Mouse (Mus musculus) brain, adult 2 months (tissue): ENCODE measurements at regions not wholly inside any gene's neighbourhood (a gene's known extent, or its start where the extent isn't known, plus 50 kb on each side); places are given as distances from the start of the nearest gene placed in this dataset.

ENCODE experiments used
- DNase-seq: peaks from one replicate; pipeline ENCODE4 v3.0.0; 2011; ENCODE audit warnings: low read depth, low spot score

DNA sequence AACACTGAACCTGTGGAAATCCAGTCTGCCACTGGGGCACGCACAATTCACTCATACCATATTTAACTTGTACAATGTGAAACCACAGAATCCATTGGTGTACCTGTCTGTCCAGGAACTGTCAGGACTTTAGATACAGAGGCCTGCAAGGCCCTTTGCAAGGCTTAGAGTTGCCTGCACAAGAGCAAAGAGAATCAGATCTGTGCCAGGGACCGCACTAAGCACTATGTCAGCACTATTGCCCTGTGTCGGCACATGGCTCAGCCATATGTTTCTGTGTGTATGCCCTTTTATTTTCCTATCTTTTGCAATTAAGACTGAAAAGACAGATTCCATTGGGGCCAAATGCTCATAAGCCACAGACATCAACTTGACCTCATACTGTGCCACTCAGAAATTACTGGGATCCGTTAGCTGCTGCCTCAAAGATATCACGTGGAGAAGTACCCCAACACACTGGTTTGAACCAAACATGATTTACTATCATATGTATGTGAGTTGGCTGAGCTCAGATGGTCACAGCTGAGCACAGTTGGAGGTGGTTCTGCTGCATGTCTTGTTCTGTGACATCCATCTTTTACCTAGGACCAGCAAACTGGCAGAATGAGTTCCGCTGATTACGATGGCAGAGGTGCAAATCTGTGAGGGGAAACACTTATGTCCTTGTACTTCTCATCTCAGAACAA is 181.7 kb upstream of the Prkcq start:
- no peak for DNase-seq

DNA sequence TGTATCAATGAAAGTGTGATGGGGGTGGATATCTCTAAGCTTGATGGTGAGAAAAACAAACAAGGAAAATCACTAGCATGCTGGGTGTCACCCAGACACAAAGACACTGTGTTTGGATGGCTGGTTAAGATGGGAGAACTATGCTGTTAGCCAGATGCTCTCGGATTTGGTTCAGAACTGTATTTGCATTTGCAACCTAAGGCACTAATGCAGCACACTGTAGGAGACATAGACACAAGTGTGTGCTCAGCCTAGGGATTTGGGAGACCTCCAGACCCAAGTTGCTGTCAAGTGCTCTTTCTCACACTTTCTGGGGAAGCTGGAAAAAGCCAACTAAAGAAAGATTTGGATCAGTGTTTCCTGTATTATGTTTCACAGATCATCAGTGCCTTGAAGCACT is 173.1 kb upstream of the Prkcq start:
- DNase-seq: no peak

DNA sequence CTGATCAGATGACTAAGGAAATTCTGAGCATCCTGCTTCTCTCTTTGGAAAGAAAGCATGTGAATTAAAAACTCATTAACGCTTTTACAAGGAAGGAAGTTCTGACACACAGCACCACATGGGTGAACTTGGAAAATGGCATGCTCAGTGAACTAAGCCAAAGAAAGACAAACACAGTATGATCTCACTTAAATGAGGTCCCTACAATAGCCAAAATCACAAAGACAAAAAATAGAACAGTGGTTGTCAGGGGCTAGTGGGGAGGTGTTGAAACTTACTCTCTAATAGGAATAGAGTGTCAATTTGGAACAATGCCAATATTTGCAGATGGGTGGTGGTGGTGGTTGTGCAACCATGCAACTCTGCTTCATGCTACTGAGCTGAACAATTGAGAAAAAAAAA is 172.7 kb upstream of the Prkcq start:
- DNase-seq: peak; percentile 20

- DNase-seq: no peak
Measured at GRCm38 (mm10) chr2:11005806-11006205, 166.1 kb upstream of the Prkcq start.

GRCm38 (mm10) chr2:11011041-11011962 is 160.6 kb upstream of the Prkcq start:
- DNase-seq: no peak

- DNase-seq: no peak
Measured at GRCm38 (mm10) chr2:11012312-11012860, 159.5 kb upstream of the Prkcq start.

DNA sequence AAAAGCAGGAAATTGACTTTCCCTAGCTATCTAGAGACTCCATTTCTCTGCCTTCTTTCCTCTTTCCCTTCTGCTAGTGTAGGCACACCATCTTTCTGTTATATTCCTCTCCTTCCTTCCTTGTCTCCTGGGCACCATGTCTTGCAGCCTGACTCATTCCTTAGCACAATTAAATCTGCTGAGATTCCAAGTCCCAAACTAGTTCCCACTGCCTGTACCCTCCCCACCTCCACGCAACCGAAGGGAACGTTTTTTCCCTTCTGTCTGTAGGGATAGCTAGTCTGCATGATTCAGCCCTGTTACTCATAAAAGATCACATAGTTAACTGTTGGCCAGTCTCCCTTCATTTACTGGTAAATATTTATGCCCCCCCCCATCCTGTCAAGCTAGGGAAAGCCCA is 158.8 kb upstream of the Prkcq start:
- DNase-seq: peak; percentile 57

DNA sequence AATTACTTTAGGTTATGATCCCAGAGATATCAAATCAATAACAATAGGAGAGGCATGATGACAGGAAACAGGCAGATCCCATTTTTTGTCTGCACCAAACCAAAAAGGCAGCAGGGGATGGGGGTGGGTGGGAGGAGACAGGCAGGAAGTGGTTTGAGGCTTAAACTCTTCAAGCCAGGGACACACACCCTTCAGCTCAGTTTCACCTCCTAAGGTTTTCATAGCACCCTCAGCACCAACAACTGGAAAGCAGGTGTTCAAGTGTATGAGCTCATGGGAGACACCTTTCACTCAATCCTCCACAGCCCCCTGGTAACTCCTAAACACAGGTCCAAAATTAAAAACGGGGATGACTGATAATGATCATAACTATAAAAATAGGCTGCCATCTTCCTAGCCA is 155.5 kb upstream of the Prkcq start:
- no peak for DNase-seq

GRCm38 (mm10) chr2:11032891-11033290 is 139.0 kb upstream of the Prkcq start:
- no peak for DNase-seq

GRCm38 (mm10) chr2:11034178-11034577 is 137.7 kb upstream of the Prkcq start:
- peak; percentile 41 for DNase-seq

- no peak for DNase-seq
Measured at GRCm38 (mm10) chr2:11037343-11037742, 134.6 kb upstream of the Prkcq start.

DNA sequence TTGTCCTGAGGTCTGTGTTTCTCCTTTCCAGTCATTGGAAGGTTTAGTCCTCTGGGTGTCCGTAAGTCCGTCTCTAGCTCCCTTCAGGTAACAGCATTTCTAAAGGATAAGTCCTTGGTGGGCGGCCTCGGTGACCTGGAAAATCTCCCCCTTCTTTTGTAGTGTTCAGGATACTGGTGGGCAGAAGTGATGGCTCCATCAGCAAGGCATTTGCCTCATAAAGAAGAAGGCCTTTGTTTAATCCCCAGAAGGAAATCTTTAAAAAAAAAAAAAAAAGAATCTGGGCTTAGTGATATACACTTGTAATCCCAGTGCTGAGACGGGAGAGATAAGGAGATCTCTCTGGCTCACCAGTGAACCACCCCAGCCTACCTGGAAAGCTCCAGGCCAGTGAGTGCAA is 133.5 kb upstream of the Prkcq start:
- DNase-seq: no peak

DNA sequence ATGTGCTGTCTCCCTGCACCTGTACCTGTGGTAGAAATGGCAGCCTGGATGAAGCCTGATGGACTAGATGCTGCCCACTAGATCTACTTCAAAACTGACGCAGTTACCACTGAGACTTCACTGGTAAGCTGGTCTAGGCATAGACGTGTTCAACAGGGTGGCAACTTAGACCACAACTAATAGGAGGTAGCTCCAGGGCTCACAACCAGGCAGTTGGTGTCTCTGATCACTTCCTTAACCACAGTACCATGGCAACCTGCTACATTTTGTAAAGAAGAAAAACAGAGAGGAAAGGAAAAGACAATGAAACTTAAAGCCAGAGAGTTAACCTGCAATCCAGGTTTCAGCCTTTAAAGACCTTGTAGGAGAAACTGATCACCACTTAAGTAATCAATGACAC is 131.9 kb upstream of the Prkcq start:
- no peak for DNase-seq

DNA sequence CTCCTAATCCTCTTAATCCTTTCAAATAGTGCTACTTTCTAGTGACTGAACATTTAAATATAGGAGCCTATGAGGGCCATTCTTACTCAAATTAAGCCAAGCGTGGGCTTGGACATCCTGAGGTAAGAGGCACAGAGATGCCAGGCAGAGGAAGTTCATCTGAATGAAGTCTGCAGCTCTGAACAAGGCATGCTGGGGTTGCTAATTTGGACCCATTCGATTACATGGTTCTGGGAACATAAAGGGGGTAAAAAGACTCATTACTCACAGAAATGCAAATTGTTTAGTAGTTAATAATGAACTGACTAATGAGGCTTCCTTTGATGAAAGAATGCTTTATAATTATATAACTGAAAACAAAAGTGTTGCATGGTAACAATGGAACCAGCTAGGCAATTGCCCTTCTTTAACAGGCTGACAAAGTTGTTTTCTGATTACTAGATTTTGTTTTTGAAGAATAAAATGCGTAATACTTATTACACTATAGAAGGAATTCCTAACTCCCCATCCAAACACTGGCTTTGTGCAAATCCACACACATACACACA is 127.1 kb upstream of the Prkcq start:
- DNase-seq: no peak

- no peak for DNase-seq
Measured at GRCm38 (mm10) chr2:11051621-11052020, 120.3 kb upstream of the Prkcq start.

- peak; percentile 71 for DNase-seq
Measured at GRCm38 (mm10) chr2:11059731-11060425, 112.0 kb upstream of the Prkcq start.

DNA sequence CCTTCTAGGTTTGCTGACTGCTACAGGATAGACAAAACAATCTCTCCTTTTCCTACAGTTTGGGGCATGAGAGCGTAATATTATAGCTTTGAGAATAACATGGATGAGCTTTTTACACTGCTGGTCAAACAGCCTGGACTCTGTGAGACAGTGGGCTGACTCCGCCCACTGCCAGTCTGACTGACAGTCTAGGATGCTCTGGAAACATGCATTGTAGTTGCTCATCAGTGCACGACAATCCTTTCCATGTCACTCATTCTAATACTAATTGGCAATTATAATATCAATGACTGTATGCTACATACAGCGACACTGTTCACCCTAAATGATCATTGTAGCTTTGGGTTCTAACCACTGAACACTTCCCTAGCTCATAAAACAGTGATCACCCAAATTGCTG is 104.5 kb upstream of the Prkcq start:
- no peak for DNase-seq

DNA sequence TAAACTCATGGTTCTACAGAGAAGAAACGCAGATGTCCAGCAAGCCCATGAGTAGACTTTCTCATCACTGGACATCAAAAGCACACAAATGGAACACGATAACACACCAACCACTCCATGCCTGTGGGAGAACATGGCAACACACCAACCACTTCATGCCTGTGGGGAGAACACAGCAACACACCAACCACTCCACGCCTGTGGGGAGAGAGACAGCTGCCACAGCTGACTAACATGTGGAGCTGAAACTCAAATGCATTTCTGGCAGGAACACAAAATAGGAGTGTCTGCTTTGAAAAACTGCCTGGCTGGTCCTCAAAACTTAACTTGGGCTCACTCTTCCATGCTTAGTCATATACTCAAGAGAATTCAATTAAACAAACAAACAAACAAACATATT is 88.4 kb upstream of the Prkcq start:
- no peak for DNase-seq

DNA sequence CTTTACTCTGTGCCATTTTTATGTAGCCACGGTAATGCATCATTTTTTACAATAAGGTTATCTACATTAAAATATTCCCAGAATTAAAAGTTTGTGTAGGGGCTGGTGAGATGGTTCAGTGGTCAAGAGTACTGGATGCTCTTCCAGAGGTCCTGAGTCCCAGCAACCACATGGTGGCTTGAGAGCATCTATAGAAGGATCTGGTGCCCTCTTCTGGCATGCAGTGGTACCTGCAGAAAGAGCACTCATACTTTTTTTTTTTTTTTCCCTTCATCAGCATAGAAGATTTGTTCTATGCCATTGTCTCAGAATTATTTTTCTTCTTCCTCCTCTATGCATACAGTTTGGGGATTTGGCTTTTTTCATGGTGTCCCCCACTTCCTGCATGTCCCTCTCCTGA is 84.9 kb upstream of the Prkcq start:
- peak; percentile 57 for DNase-seq

GRCm38 (mm10) chr2:11099834-11100622 is 71.9 kb upstream of the Prkcq start:
- DNase-seq: peak; percentile 45

- DNase-seq: peak; percentile 72
Measured at GRCm38 (mm10) chr2:11113191-11113590, 58.7 kb upstream of the Prkcq start.
